Mouse (Mus musculus): Measurements from ENCODE around the gene Abcc4. TPM values are rescaled to one million over a fixed set of nuclear protein-coding genes. Genes with fewer than 3 reads are reported as not detected.

The Abcc4 gene
- polyA plus RNA-seq, 1 experiment from 2014 or later = 3.0 TPM

DNA sequence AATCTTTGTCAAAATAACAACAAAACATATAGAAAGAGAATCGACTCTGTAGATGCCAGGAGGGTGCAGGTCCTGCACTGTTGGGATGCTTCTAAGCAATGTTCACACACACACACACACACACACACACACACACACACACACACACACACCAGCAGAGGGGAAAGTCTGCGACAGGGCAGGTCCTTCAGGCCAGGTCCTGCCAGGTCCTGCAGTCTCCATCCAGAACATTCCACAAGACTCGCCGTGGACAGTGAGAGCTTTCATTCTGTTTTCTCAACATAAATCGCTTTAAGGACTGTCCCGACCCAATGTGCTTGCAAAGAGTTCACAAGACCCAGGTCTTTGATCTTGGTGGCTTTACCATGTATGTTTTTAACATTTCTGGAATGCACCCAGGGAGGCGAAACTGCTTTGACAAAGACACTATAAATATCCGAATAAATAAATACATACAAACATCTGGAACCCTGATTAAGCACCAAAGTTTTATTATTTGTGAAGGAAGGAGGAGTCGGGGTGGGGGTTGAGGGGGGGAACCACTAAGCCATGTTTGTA lies 133.3 kb downstream of the Abcc4 start:
- Histone ChIP-seq H3K27ac (no peak overlapping the region), H3K27me3 (ENCODE audit: poor library complexity, severe bottlenecking) (no peaks in the 10 kb centered on the region), H3K9me3 (peaks cover 4% of the 10 kb centered on the region), H3K4me1 (no peaks in the 10 kb centered on the region), H3K4me3 (no peak overlapping the region), H3K36me3 (replicated peaks) (no peaks in the 10 kb centered on the region)
- WGBS = 88% methylated on average over 9 of the region's 9 CpGs
- DNase-seq (ENCODE audit: extremely low spot score, low spot score) = no peak

DNA sequence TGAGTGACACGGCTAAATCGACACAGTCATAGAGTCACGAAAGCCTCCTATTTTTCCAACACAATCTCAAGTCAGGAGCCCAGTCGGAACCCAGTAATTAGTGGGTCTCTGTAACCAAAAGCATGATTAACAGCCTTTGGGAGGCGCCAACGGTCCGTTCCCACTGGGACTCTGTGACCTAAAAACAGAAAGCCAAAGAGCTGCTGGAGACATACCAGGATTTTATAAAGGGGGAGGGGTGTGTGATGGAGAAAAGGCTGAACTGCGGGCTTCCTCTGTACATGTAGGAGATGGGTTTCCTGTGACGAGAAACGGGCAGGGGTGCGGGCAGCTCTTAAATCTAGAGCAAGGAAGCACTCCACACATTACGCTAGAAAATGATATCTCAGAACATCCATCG lies 136.4 kb downstream of the Abcc4 start:
- H3K27ac ChIP-seq = no peak overlapping the region
- no peaks in the 10 kb centered on the region for H3K9me3 ChIP-seq
- DNase-seq (ENCODE audit: extremely low spot score, low spot score) = no peak
- peaks cover 18% of the 10 kb centered on the region for H3K4me1 ChIP-seq
- no peak overlapping the region for H3K4me3 ChIP-seq
- H3K27me3 ChIP-seq (ENCODE audit: poor library complexity, severe bottlenecking) = peaks cover 11% of the 10 kb centered on the region
- H3K36me3 ChIP-seq (replicated peaks) = no peaks in the 10 kb centered on the region
- WGBS = 92% methylated on average over 13 of the region's 13 CpGs

DNA sequence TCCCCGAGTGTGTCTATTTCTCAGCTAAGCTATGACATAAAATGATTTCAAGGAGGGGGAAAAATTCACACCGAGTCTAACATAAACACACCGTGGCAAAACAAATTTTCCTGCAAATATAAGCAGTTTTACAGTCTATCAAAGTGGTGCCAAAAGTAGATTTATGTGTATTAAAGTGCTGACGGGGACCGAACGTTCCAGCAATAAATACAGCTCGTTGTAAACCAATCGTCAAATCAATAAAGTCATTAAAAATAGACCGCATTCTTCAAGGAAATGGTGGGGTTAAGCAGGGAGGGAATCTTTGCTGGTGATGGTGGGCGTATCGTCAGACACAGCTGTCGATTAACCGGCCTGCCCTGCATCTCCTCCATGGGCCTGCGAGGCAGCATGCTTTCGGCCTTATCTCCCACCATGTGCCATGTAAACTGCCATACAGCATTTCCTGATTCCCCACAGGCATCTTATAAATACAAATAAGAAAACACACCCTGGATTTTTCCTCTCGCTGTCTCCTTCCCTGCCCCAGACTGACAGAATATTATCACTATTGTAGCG lies 137.8 kb downstream of the Abcc4 start:
- H3K36me3 ChIP-seq (replicated peaks) = no peaks in the 10 kb centered on the region
- H3K4me3 ChIP-seq = no peak overlapping the region
- no peaks in the 10 kb centered on the region for H3K9me3 ChIP-seq
- H3K27ac ChIP-seq = no peak overlapping the region
- no peak for DNase-seq (ENCODE audit: extremely low spot score, low spot score)
- H3K4me1 ChIP-seq = peaks cover 18% of the 10 kb centered on the region
- peaks cover 23% of the 10 kb centered on the region for H3K27me3 ChIP-seq (ENCODE audit: poor library complexity, severe bottlenecking)
- 91% methylated on average over 17 of the region's 17 CpGs for WGBS

DNA sequence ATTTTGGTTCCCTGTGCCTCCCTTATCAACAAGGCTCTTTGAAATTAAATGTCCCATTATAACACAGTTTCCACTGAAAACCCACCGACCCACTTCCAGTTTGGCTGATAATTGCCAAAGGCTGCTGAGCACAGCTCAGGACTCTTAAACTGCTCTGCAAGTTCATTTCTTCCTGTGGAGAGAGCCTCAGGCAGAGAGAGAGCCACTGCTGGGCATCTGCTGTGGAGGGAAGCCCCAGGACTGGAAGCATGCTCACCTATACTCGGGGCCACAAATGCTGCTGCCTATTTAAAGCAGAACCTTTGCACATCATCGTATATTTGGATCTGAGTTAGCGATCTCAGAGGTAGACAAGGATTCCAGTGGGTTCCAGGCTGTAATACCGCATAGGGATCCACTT lies 139.2 kb downstream of the Abcc4 start:
- H3K4me1 ChIP-seq = peaks cover 18% of the 10 kb centered on the region
- no peak for DNase-seq (ENCODE audit: extremely low spot score, low spot score)
- no peaks in the 10 kb centered on the region for H3K36me3 ChIP-seq (replicated peaks)
- no peaks in the 10 kb centered on the region for H3K9me3 ChIP-seq
- WGBS = 82% methylated on average over 5 of the region's 5 CpGs
- H3K27ac ChIP-seq = peak overlapping the region; percentile 78
- no peak overlapping the region for H3K4me3 ChIP-seq
- H3K27me3 ChIP-seq (ENCODE audit: poor library complexity, severe bottlenecking) = peaks cover 24% of the 10 kb centered on the region

DNA sequence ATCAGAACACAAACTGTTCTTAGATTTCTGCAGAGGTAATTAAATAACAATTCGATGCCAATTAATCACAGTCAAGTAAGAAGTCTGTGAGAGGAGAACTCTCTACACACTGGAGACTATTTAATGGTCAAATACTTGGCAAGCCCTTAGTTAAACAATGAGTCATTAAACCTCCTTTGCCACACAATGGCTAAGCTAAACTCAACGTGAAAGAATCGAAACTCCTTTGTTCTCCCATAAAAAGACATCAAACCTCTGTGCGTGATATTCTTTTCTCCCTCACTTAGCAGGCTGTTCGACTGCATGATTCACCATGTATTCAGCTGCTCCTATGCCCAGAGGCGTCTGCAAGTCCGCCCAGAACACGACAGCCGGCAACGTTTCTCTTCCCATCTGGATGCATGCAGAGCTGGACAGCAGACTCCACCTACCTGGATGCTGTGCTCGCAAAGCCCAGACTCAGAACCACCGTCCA lies 139.8 kb downstream of the Abcc4 start:
- 35% methylated on average over 12 of the region's 12 CpGs for WGBS
- Histone ChIP-seq H3K9me3 (no peaks in the 10 kb centered on the region), H3K27me3 (ENCODE audit: poor library complexity, severe bottlenecking) (peaks cover 24% of the 10 kb centered on the region), H3K4me3 (no peak overlapping the region), H3K4me1 (peaks cover 18% of the 10 kb centered on the region), H3K36me3 (replicated peaks) (no peaks in the 10 kb centered on the region), H3K27ac (peak overlapping the region; percentile 78; the same call in 1 of the 2 replicates)
- DNase-seq (ENCODE audit: extremely low spot score, low spot score) = peak; percentile 49

DNA sequence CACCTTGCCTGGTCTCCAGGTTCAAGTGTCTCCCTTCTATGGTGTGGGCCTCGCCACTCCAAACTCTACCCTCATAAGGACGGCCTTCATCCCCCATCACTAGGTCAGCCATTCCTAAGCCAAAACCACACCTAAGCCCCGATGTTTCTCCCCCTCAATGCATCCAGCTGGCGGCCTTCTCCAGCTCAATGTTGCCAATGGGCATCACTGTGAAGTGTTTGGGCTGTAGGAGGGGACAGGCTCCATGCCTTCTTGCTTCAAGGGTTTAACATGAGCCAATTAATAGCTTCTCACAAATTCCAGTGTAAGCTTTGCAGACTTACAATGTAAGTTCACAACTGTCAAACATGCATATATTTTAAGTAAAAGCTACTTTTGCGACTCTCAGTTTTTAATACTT lies 140.3 kb downstream of the Abcc4 start:
- Histone ChIP-seq H3K4me3 (no peak overlapping the region), H3K27me3 (ENCODE audit: poor library complexity, severe bottlenecking) (peaks cover 24% of the 10 kb centered on the region), H3K4me1 (peaks cover 18% of the 10 kb centered on the region), H3K36me3 (replicated peaks) (no peaks in the 10 kb centered on the region), H3K27ac (0 out of 2 replicates have a peak overlapping the region, but pooled peaks have one; percentile 8), H3K9me3 (no peaks in the 10 kb centered on the region)
- no peak for DNase-seq (ENCODE audit: extremely low spot score, low spot score)
- 93% methylated on average over 5 of the region's 5 CpGs for WGBS

DNA sequence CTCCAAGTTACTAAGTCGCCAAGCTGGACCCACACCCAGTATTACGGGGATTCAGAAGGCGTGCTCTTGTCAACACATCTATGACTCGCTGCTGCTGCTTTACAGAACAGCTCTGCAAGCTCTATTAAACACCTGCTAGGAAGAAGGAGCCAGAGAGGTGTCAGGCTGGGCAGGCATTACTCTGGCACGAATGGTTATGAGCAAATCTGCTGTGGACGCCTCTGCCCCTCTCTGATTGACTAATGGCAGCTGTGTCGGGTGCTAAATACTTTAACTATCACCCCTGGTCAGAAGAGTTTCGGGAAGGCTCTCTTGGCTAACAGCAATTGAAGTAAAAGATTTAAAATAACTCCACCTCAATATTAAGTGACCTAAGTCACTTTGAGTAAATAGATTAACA lies 142.4 kb downstream of the Abcc4 start:
- no peaks in the 10 kb centered on the region for H3K36me3 ChIP-seq (replicated peaks)
- DNase-seq (ENCODE audit: extremely low spot score, low spot score) = no peak
- H3K9me3 ChIP-seq = no peaks in the 10 kb centered on the region
- H3K27ac ChIP-seq = no peak overlapping the region
- H3K4me1 ChIP-seq = peaks cover 18% of the 10 kb centered on the region
- WGBS = 89% methylated on average over 8 of the region's 8 CpGs
- peaks cover 24% of the 10 kb centered on the region for H3K27me3 ChIP-seq (ENCODE audit: poor library complexity, severe bottlenecking)
- H3K4me3 ChIP-seq = no peak overlapping the region

DNA sequence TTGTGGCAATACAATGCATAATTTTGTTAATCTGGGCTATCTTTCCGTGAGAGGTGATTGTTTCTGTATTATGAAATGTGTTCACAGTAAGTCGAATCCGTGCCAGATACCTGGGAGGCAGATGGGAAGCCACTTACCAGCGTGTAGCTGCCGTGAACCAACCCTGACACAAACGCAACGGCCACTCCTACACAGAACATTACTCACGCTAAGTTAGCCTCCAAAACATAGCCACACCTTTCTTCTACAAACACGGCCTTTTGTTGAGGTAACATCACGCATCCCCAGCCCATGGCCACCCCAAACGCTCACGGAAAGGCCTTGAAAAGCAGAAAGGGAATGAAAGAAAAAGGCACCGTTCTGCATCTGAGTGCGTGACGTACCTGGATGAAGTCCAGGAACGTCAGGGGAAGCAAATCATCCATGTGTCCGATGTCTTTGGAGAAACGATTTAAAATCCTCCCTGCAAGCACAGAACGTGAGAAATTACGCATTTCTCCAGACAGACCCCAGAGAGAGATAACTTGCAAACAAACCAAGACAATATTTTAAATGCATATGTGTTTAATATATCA lies 153.0 kb downstream of the Abcc4 start:
- Histone ChIP-seq H3K4me3 (no peak overlapping the region), H3K27me3 (ENCODE audit: poor library complexity, severe bottlenecking) (peaks cover 62% of the 10 kb centered on the region), H3K4me1 (peaks cover 44% of the 10 kb centered on the region), H3K36me3 (replicated peaks) (no peaks in the 10 kb centered on the region), H3K27ac (no peak overlapping the region), H3K9me3 (no peaks in the 10 kb centered on the region)
- no peak for DNase-seq (ENCODE audit: extremely low spot score, low spot score)
- WGBS = 85% methylated on average over 20 of the region's 20 CpGs

DNA sequence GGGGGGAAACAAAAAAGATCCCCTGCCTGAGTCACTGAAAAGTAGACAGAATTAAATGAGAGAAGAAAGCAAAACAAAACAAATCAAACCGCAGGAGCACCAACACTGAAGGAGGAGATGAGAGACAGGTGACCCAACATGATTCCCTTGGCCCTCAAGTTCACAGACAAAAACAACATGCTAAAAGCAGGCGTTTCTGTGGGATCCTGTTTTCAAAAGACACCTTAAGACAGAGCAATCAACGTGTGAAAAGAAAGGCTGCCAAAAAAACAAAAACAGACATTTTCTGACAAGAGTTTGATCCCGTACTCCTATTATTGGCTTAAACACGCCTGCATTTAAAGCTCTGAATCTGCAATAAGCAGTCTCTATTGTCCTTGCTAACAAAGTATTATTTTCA lies 153.6 kb downstream of the Abcc4 start:
- H3K36me3 ChIP-seq (replicated peaks) = no peaks in the 10 kb centered on the region
- H3K9me3 ChIP-seq = no peaks in the 10 kb centered on the region; the same call in 1 of the 2 replicates
- H3K27ac ChIP-seq = peak overlapping the region; percentile 81; the same call in 1 of the 2 replicates
- H3K4me3 ChIP-seq = no peak overlapping the region; the same call in 1 of the 2 replicates
- H3K27me3 ChIP-seq (ENCODE audit: poor library complexity, severe bottlenecking) = peaks cover 68% of the 10 kb centered on the region
- 45% methylated on average over 5 of the region's 5 CpGs for WGBS
- DNase-seq (ENCODE audit: extremely low spot score, low spot score) = no peak
- H3K4me1 ChIP-seq = peaks cover 44% of the 10 kb centered on the region

DNA sequence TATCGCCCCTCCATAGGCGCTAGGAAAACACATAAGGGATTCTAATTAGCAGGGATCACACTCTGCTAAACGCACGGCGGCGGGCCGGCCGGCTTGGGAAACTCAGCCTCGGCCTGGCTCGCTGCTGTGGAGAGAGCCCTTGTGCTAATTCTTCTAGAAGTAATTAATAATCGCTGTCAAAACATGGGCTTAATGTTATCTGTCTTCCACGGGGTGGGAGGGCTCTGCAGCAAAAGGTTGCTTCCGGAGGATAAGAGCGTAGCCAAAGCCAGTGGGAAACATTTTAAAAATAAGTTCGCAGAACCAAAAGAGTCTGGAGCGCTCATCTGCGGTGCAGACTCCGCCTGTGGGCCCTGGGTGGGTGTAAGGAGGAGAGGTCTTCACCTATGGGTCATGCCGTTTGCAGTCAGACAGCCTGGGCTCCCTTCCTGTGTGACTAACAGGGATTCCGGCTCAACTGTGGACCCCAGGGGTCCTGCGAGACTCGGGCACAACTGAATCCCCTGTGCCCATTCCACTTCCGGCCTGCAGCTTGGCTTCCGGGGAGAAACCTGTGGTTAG lies 154.2 kb downstream of the Abcc4 start:
- Histone ChIP-seq H3K4me3 (peak overlapping the region; percentile 40), H3K4me1 (peaks cover 44% of the 10 kb centered on the region), H3K9me3 (no peaks in the 10 kb centered on the region; the same call in 1 of the 2 replicates), H3K27me3 (ENCODE audit: poor library complexity, severe bottlenecking) (peaks cover 73% of the 10 kb centered on the region), H3K27ac (peak overlapping the region; percentile 81), H3K36me3 (replicated peaks) (no peaks in the 10 kb centered on the region)
- WGBS = 15% methylated on average over 24 of the region's 24 CpGs
- DNase-seq (ENCODE audit: extremely low spot score, low spot score) = peak; percentile 66

DNA sequence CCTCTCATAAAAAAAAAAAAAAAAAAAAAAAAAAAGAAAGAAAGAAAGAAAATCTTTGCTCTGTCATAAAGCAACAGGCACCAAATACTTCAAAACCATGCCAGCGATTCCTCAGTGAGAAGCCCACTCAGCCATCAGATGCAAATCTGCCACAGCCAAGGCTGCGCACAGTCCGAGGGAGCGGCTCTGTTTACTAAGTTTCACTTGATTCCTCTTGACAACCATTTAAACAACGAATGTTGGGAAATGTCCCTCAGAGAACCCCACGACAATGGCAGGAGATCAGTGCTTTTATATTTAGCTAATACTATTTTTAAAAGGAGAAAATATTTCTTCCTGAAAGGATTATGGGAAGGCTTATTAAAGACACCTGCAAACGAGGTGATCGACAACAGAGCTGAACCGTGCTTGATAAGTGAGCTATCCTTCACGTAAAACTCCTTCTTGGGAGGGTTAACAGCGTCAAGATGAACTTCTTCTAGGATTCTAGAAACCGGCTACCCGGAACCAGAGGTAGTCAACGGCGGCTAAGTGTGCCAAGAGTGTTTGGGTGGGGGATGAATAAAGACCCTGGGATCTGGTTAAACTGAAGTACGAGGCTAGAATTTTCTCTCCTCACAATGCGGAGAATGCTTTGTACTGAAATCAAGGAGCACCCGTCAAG lies 154.8 kb downstream of the Abcc4 start:
- H3K36me3 ChIP-seq (replicated peaks) = no peaks in the 10 kb centered on the region
- peaks cover 45% of the 10 kb centered on the region for H3K4me1 ChIP-seq
- H3K4me3 ChIP-seq = peak overlapping the region; percentile 40
- peak overlapping the region; percentile 81 for H3K27ac ChIP-seq
- H3K27me3 ChIP-seq (ENCODE audit: poor library complexity, severe bottlenecking) = peaks cover 78% of the 10 kb centered on the region
- H3K9me3 ChIP-seq = no peaks in the 10 kb centered on the region; the same call in 1 of the 2 replicates
- 37% methylated on average over 18 of the region's 18 CpGs for WGBS
- no peak for DNase-seq (ENCODE audit: extremely low spot score, low spot score)

DNA sequence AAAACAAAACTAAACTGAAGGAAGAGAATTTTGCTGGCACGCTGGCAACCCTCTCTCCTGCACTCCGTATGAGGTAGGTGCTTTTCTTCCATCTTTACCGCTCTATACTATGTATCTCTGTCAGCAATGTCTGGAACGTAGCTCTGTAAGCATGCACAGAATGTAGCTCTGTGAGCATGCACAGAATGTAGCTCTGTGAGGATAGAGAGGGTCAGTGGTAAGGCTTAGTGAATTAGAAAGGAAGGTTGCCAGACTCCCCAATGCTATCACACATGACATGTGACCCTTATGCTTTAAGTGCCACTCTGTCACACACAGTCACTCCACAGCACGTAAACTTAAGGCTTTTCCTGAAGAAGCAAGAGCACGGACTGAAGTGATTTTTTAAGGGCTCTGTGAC lies 161.5 kb downstream of the Abcc4 start:
- Histone ChIP-seq H3K36me3 (replicated peaks) (no peaks in the 10 kb centered on the region), H3K4me1 (peaks cover 36% of the 10 kb centered on the region), H3K27ac (no peak overlapping the region), H3K27me3 (ENCODE audit: poor library complexity, severe bottlenecking) (peaks cover 61% of the 10 kb centered on the region), H3K4me3 (no peak overlapping the region), H3K9me3 (peaks cover 6% of the 10 kb centered on the region; the same call in 1 of the 2 replicates)
- no peak for DNase-seq (ENCODE audit: extremely low spot score, low spot score)
- WGBS = 95% methylated on average over 6 of the region's 6 CpGs
